Mouse (Mus musculus) heart, embryonic 11.5 days (tissue): ENCODE results near the gene Ranbp2. TPM values are rescaled to one million over a fixed set of nuclear protein-coding genes. Genes with fewer than 3 reads are reported as not detected.
A peak's percentile ranks its signal among the peaks of the same experiment; 100 is the strongest.

Source experiments
- ATAC-seq: fragments of 200-750 bp; cut with Nextera tagmentation; replicated peaks from 2 replicates; pipeline ENCODE4 v1.8.0; 2017; ENCODE audit warnings: moderate library complexity; ENCODE audit not compliant: insufficient number of reproducible peaks, low FRiP score, low TSS enrichment
- H3K27ac ChIP-seq: fragments of 300-500 bp; sonication (generic); 2 replicates; pipeline ENCODE4 v1.5.1; 2014; ENCODE audit warnings: mild to moderate bottlenecking, low read depth, low read length
- H3K27me3 ChIP-seq: fragments of 300-500 bp; sonication (generic); 2 replicates; pipeline ENCODE4 v1.6.1; 2014; ENCODE audit warnings: mild to moderate bottlenecking, low read length, mixed read lengths; ENCODE audit not compliant: control insufficient read depth, insufficient read depth
- H3K36me3 ChIP-seq: fragments of 300-500 bp; sonication (generic); 2 replicates; pipeline ENCODE4 v1.6.1; 2014; ENCODE audit warnings: mild to moderate bottlenecking, low read length, moderate library complexity, mixed read lengths; ENCODE audit not compliant: control insufficient read depth, insufficient read depth
- H3K4me1 ChIP-seq: fragments of 300-500 bp; sonication (generic); 2 replicates; pipeline ENCODE4 v1.6.1; 2014; ENCODE audit warnings: low read length; ENCODE audit not compliant: control insufficient read depth, insufficient read depth
- H3K4me2 ChIP-seq: fragments of 300-500 bp; sonication (generic); 2 replicates; pipeline ENCODE4 v1.6.1; 2014; ENCODE audit warnings: mild to moderate bottlenecking, moderate library complexity
- H3K4me3 ChIP-seq: fragments of 300-500 bp; sonication (generic); 2 replicates; pipeline ENCODE4 v1.5.1; 2014; ENCODE audit warnings: low read depth, low read length
- H3K9ac ChIP-seq: fragments of 300-500 bp; sonication (generic); 2 replicates; pipeline ENCODE4 v1.6.1; 2014; ENCODE audit warnings: mild to moderate bottlenecking, low read depth, low read length, moderate library complexity
- H3K9me3 ChIP-seq: fragments of 300-500 bp; sonication (generic); replicated peaks from 2 replicates; pipeline ENCODE4 v1.6.1; 2016; ENCODE audit warnings: low read length; ENCODE audit not compliant: control insufficient read depth
- WGBS: fragments of 180-500 bp; shearing (Covaris S2); extraction: QIAGEN DNeasy Blood & Tissue Kit; methylation state at CpG from one replicate; pipeline ENCODE4 v1.1.7; 2014; ENCODE audit not compliant: insufficient replicate concordance; 5-methylcytosine and 5-hydroxymethylcytosine counted together
- polyA plus RNA-seq: library from polyadenylated mRNA; unstranded; fragments of >200 nt; fragmentation: Nextera tagmentation; extraction: Ambion mirVana; gene quantifications from 2 replicates; pipeline ENCODE4 v1.2.1, GENCODE M21; 2014

The Ranbp2 gene
- polyA plus RNA-seq, 1 experiment from 2014 or later, result 35.5 TPM

- no peaks in the 10 kb centered on the region for H3K4me1 ChIP-seq
These were observed 30.0 kb upstream of the Ranbp2 start for GRCm38 (mm10) chr10:58416702-58417101.

GRCm38 (mm10) chr10:58418290-58418971 is 28.3 kb upstream of the Ranbp2 start:
- H3K36me3 ChIP-seq, result peaks cover 14% of the 10 kb centered on the region
- 85% methylated on average over 10 of the region's 10 CpGs for WGBS
- no peaks in the 10 kb centered on the region for H3K27me3 ChIP-seq
- ATAC-seq, result no peak
- H3K4me2 ChIP-seq, result no peak overlapping the region
- H3K4me1 ChIP-seq, result no peaks in the 10 kb centered on the region
- no peak overlapping the region for H3K4me3 ChIP-seq
- H3K9ac ChIP-seq, result no peak overlapping the region
- no peak overlapping the region for H3K27ac ChIP-seq
- no peaks in the 10 kb centered on the region for H3K9me3 ChIP-seq

More at GRCm38 (mm10) chr10:58416702-58417101, 30.0 kb upstream of the Ranbp2 start:
- no peak overlapping the region for H3K9ac ChIP-seq
- H3K4me3 ChIP-seq, result no peak overlapping the region
- H3K27ac ChIP-seq, result no peak overlapping the region
- H3K9me3 ChIP-seq, result no peaks in the 10 kb centered on the region
- ATAC-seq, result no peak
- 77% methylated on average over 3 of the region's 3 CpGs for WGBS
- H3K27me3 ChIP-seq, result no peaks in the 10 kb centered on the region
- H3K4me2 ChIP-seq, result no peak overlapping the region
- H3K36me3 ChIP-seq, result peaks cover 21% of the 10 kb centered on the region

- ATAC-seq, result no peak
- WGBS, result 96% methylated on average over 2 of the region's 2 CpGs
- no peaks in the 10 kb centered on the region for H3K36me3 ChIP-seq
These were observed 18.8 kb upstream of the Ranbp2 start for GRCm38 (mm10) chr10:58427930-58428329.

GRCm38 (mm10) chr10:58445850-58446249 is 870 bp upstream of the Ranbp2 start:
- WGBS, result 26% methylated on average over 9 of the region's 9 CpGs
- ATAC-seq, result no peak
- Histone ChIP-seq H3K4me2 (peak overlapping the region; percentile 71), H3K4me1 (peaks cover 3% of the 10 kb centered on the region; the same call in 1 of the 2 replicates), H3K27ac (peak overlapping the region; percentile 98), H3K9ac (peak overlapping the region; percentile 82), H3K27me3 (no peaks in the 10 kb centered on the region; the same call in 1 of the 2 replicates), H3K36me3 (no peaks in the 10 kb centered on the region), H3K4me3 (peak overlapping the region; percentile 100), H3K9me3 (no peaks in the 10 kb centered on the region)

More at GRCm38 (mm10) chr10:58427930-58428329, 18.8 kb upstream of the Ranbp2 start:
- H3K27ac ChIP-seq, result no peak overlapping the region
- no peaks in the 10 kb centered on the region for H3K4me1 ChIP-seq
- H3K27me3 ChIP-seq, result no peaks in the 10 kb centered on the region
- no peak overlapping the region for H3K9ac ChIP-seq
- H3K4me2 ChIP-seq, result no peak overlapping the region
- H3K4me3 ChIP-seq, result no peak overlapping the region
- no peaks in the 10 kb centered on the region for H3K9me3 ChIP-seq

- Histone ChIP-seq H3K9me3 (no peaks in the 10 kb centered on the region), H3K9ac (peak overlapping the region; percentile 98)
- ATAC-seq, result peak; percentile 58; the same call in 1 of the 2 replicates
These were observed 611 bp downstream of the Ranbp2 start for GRCm38 (mm10) chr10:58447280-58447781.

GRCm38 (mm10) chr10:58451575-58451974 is 4.9 kb downstream of the Ranbp2 start:
- no peaks in the 10 kb centered on the region for H3K27me3 ChIP-seq
- H3K4me1 ChIP-seq, result no peaks in the 10 kb centered on the region
- no peak for ATAC-seq
- H3K36me3 ChIP-seq, result peaks cover 3% of the 10 kb centered on the region; the same call in 1 of the 2 replicates
- no peak overlapping the region for H3K27ac ChIP-seq
- no peaks in the 10 kb centered on the region for H3K9me3 ChIP-seq
- H3K4me2 ChIP-seq, result no peak overlapping the region
- H3K4me3 ChIP-seq, result no peak overlapping the region
- no peak overlapping the region for H3K9ac ChIP-seq

More at GRCm38 (mm10) chr10:58447280-58447781, 611 bp downstream of the Ranbp2 start:
- Histone ChIP-seq H3K4me3 (peak overlapping the region; percentile 100), H3K4me2 (peak overlapping the region; percentile 75), H3K27ac (peak overlapping the region; percentile 98), H3K36me3 (no peaks in the 10 kb centered on the region), H3K27me3 (no peaks in the 10 kb centered on the region), H3K4me1 (peaks cover 3% of the 10 kb centered on the region; the same call in 1 of the 2 replicates)
- under 1% methylated on average over 32 of the region's 32 CpGs for WGBS

GRCm38 (mm10) chr10:58452185-58452584 is 5.5 kb downstream of the Ranbp2 start:
- H3K4me2 ChIP-seq, result peak overlapping the region; percentile 22; the same call in 1 of the 2 replicates
- WGBS, result 38% methylated on average over 1 of the region's 1 CpGs
- no peak overlapping the region for H3K4me3 ChIP-seq
- peaks cover 3% of the 10 kb centered on the region; the same call in 1 of the 2 replicates for H3K36me3 ChIP-seq
- no peaks in the 10 kb centered on the region for H3K9me3 ChIP-seq
- ATAC-seq, result no peak
- H3K9ac ChIP-seq, result no peak overlapping the region
- H3K4me1 ChIP-seq, result no peaks in the 10 kb centered on the region
- no peak overlapping the region for H3K27ac ChIP-seq
- no peaks in the 10 kb centered on the region for H3K27me3 ChIP-seq

GRCm38 (mm10) chr10:58459896-58460295 is 13.2 kb downstream of the Ranbp2 start:
- no peak overlapping the region for H3K9ac ChIP-seq
- H3K27ac ChIP-seq, result no peak overlapping the region
- 94% methylated on average over 1 of the region's 1 CpGs for WGBS
- H3K36me3 ChIP-seq, result peaks cover 6% of the 10 kb centered on the region
- H3K4me2 ChIP-seq, result no peak overlapping the region
- H3K9me3 ChIP-seq, result no peaks in the 10 kb centered on the region
- no peak for ATAC-seq
- H3K4me1 ChIP-seq, result no peaks in the 10 kb centered on the region
- H3K27me3 ChIP-seq, result no peaks in the 10 kb centered on the region
- H3K4me3 ChIP-seq, result no peak overlapping the region
